Mouse (Mus musculus) small intestine, adult 2 months (tissue): ENCODE results near the gene 4930539E08Rik.

Experiments
- CTCF ChIP-seq: fragments of 200-500 bp; IDR thresholded peaks from 2 replicates; pipeline ENCODE4 v1.5.1; 2012; ENCODE audit warnings: low read depth, mild to moderate bottlenecking, control low read depth, inconsistent platforms, low read length, moderate library complexity, mixed read lengths; ENCODE audit not compliant: insufficient replicate concordance, insufficient read length; ENCODE audit errors: extremely low read depth
- POLR2A ChIP-seq: fragments of 200-500 bp; IDR thresholded peaks from 2 replicates; pipeline ENCODE4 v1.6.1; 2012; ENCODE audit warnings: low read depth, mild to moderate bottlenecking, control low read depth, inconsistent platforms, low read length, moderate library complexity

GRCm38 (mm10) chr17:28950751-28951150, 35.6 kb upstream of the 4930539E08Rik start:
- no peak for TF ChIP-seq CTCF
- TF ChIP-seq POLR2A, result no peak
